Mouse (Mus musculus): ENCODE measurements at regions not wholly inside any gene's neighbourhood (a gene's known extent, or its start where the extent isn't known, plus 50 kb on each side); places are given as distances from the start of the nearest gene placed in this dataset.

DNA sequence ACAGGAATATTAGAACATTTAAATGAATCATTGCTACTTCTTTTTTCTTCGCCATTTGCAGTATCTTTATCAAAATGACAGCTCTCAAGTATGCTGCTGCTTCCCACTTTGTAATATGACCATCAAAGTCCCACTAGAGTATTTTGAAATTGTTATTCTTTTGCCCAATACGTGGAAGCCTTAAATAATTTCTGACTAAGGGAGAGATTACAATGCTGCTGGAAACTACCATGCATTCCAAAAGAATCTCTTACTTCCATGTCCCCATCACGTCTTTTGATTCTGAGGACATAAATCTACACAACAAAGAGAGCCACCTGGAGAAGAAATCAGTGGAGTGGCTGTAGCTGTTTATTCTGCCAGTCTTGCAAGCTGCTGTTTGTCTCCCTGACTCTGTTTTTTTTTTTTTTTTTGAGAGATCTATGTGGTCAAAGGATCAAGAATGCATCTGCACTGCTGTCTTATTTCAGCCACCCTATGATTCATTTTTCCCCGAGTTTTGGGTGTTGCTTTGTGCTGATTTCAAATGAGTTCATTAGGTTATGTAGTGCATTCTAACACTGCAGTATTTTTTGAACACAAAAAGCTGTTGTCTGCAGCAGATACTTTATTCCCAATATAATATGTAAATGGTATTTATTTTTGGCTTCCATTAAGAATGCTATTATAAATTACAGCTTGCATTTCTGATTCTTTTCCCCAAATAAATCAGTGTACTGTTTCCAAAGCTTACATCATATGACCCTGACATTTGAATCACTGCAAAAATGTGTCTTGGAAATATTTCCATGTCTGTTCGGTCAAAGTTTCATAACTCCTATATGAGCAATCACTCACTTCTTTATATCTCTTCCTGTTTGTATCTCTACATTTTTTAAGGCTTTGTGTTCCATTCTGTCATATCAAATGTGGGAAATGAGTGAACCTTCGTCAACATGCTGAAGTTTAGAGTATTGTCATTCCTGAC is 53.1 kb upstream of the Trim52 start:
- peak in 1 of 2 experiments; percentile 8 for DNase-seq (ENCODE audit: low spot score in 2 of 2)
